Mouse (Mus musculus): ENCODE measurements around the gene Rnase4. TPM values are rescaled to one million over a fixed set of nuclear protein-coding genes. Genes with fewer than 3 reads are reported as not detected.

Gene Rnase4
- 0.03 TPM in 1 of 2 replicates, not detected in the other for polyA plus RNA-seq (2012)

GRCm38 (mm10) chr14:51090921-51091900 lies at the start of gene Rnase4, which contains the start of gene Ang:
Gene Rnase4 (plus strand): TSS chr14:51091077.
Gene Ang (plus strand): TSS chr14:51091150.
- Histone ChIP-seq H3K4me3 (replicated peaks) (peak within 1 kb of the TSS; percentile 80), H3K27me3 (ENCODE audit: control insufficient read depth) (peaks cover 14% of the 10 kb centered on the region), H3K4me1 (ENCODE audit: control insufficient read depth) (peaks cover 46% of the 10 kb centered on the region)

GRCm38 (mm10) chr14:51041769-51042168 lies 49.1 kb upstream of the Rnase4 start, which contains the start of gene Rnase9:
Gene Rnase9 (minus strand): TSS chr14:51041869.
- H3K27me3 ChIP-seq (ENCODE audit: control insufficient read depth), result no peaks in the 10 kb centered on the region
- H3K4me3 ChIP-seq (replicated peaks), result no peak within 1 kb of the TSS
- no peaks in the 10 kb centered on the region for H3K36me3 ChIP-seq (ENCODE audit: control insufficient read depth)
- no peaks in the 10 kb centered on the region for H3K9me3 ChIP-seq (ENCODE audit: control insufficient read depth, low read length)
- TF ChIP-seq TAL1 (IDR thresholded peaks at IDR 0.05; ENCODE audit: low read length) (no peak), GATA1 (IDR thresholded peaks at IDR 0.05; ENCODE audit: low read length) (no peak)
- H3K4me1 ChIP-seq (ENCODE audit: control insufficient read depth), result no peaks in the 10 kb centered on the region

More at GRCm38 (mm10) chr14:51090921-51091900, at the start of gene Rnase4, which contains the start of gene Ang:
- Histone ChIP-seq H3K36me3 (ENCODE audit: control insufficient read depth) (no peaks in the 10 kb centered on the region), H3K9me3 (ENCODE audit: control insufficient read depth, low read length) (no peaks in the 10 kb centered on the region)
- TF ChIP-seq GATA1 (IDR thresholded peaks at IDR 0.05; ENCODE audit: low read length), result no peak
- TF ChIP-seq TAL1 (IDR thresholded peaks at IDR 0.05; ENCODE audit: low read length), result no peak

DNA sequence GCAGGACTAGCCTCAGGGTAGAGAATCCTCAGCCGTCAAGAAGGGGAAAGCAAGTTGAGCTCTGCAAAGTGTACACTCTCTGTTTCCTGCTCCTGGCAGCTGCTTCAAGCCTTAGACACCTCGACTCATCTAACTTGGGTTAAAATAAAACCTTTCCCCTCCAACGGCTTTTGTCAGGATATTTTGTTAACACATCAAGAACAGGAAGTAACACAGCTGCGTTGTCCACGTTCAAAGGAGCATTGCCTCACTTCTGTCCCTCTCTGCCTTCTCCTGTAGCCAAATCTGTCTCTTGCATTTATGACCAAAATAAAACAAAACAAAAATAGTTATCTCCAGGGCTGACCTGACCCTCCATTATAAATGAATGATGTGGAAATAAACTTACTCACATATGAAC lies 43.0 kb upstream of the Rnase4 start:
- Histone ChIP-seq H3K9me3 (ENCODE audit: control insufficient read depth, low read length) (no peaks in the 10 kb centered on the region), H3K27me3 (ENCODE audit: control insufficient read depth) (no peaks in the 10 kb centered on the region), H3K36me3 (ENCODE audit: control insufficient read depth) (no peaks in the 10 kb centered on the region), H3K4me1 (ENCODE audit: control insufficient read depth) (no peaks in the 10 kb centered on the region), H3K4me3 (replicated peaks) (no peak overlapping the region)
- TF ChIP-seq TAL1 (IDR thresholded peaks at IDR 0.05; ENCODE audit: low read length) (no peak), GATA1 (IDR thresholded peaks at IDR 0.05; ENCODE audit: low read length) (no peak)

DNA sequence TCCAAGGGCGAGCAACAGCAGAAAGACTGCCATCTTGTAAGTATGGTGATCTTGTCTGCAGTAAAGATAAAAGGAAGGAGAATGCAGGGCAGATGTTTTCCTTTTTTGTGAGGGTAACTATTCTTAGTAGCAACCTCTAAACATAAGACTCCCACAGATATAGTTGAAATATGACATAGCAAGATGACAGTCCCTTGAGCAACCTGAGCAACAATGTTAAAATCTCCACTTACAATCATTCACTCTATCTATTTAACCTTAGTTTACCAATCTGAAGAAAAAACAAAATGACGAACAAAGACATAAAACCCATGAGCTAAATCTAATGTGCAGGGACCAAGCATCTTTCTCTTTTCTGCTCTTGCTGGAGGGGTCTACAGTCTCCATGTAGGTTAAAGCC lies 40.8 kb upstream of the Rnase4 start, which contains the start of gene Rnase11:
TSS of gene Rnase11 (minus strand) at position 101 of the 400 bp plus-strand sequence.
- Histone ChIP-seq H3K4me1 (ENCODE audit: control insufficient read depth) (no peaks in the 10 kb centered on the region), H3K27me3 (ENCODE audit: control insufficient read depth) (no peaks in the 10 kb centered on the region), H3K4me3 (replicated peaks) (no peak within 1 kb of the TSS), H3K9me3 (ENCODE audit: control insufficient read depth, low read length) (no peaks in the 10 kb centered on the region), H3K36me3 (ENCODE audit: control insufficient read depth) (no peaks in the 10 kb centered on the region)
- TF ChIP-seq GATA1 (IDR thresholded peaks at IDR 0.05; ENCODE audit: low read length) (no peak), TAL1 (IDR thresholded peaks at IDR 0.05; ENCODE audit: low read length) (no peak)

GRCm38 (mm10) chr14:51051941-51052340 lies 38.9 kb upstream of the Rnase4 start:
- Histone ChIP-seq H3K4me1 (ENCODE audit: control insufficient read depth) (no peaks in the 10 kb centered on the region), H3K9me3 (ENCODE audit: control insufficient read depth, low read length) (no peaks in the 10 kb centered on the region), H3K4me3 (replicated peaks) (no peak overlapping the region), H3K27me3 (ENCODE audit: control insufficient read depth) (no peaks in the 10 kb centered on the region), H3K36me3 (ENCODE audit: control insufficient read depth) (no peaks in the 10 kb centered on the region)
- no peak for TF ChIP-seq TAL1 (IDR thresholded peaks at IDR 0.05; ENCODE audit: low read length)

- no peak overlapping the region for H3K4me3 ChIP-seq (replicated peaks)
- TF ChIP-seq TAL1 (IDR thresholded peaks at IDR 0.05; ENCODE audit: low read length) (no peak), GATA1 (IDR thresholded peaks at IDR 0.05; ENCODE audit: low read length) (no peak)
- H3K4me1 ChIP-seq (ENCODE audit: control insufficient read depth), result peaks cover 3% of the 10 kb centered on the region
- no peaks in the 10 kb centered on the region for H3K9me3 ChIP-seq (ENCODE audit: control insufficient read depth, low read length)
- no peaks in the 10 kb centered on the region for H3K36me3 ChIP-seq (ENCODE audit: control insufficient read depth)
- no peaks in the 10 kb centered on the region for H3K27me3 ChIP-seq (ENCODE audit: control insufficient read depth)
These were observed 37.7 kb upstream of the Rnase4 start for GRCm38 (mm10) chr14:51053176-51053575.

DNA sequence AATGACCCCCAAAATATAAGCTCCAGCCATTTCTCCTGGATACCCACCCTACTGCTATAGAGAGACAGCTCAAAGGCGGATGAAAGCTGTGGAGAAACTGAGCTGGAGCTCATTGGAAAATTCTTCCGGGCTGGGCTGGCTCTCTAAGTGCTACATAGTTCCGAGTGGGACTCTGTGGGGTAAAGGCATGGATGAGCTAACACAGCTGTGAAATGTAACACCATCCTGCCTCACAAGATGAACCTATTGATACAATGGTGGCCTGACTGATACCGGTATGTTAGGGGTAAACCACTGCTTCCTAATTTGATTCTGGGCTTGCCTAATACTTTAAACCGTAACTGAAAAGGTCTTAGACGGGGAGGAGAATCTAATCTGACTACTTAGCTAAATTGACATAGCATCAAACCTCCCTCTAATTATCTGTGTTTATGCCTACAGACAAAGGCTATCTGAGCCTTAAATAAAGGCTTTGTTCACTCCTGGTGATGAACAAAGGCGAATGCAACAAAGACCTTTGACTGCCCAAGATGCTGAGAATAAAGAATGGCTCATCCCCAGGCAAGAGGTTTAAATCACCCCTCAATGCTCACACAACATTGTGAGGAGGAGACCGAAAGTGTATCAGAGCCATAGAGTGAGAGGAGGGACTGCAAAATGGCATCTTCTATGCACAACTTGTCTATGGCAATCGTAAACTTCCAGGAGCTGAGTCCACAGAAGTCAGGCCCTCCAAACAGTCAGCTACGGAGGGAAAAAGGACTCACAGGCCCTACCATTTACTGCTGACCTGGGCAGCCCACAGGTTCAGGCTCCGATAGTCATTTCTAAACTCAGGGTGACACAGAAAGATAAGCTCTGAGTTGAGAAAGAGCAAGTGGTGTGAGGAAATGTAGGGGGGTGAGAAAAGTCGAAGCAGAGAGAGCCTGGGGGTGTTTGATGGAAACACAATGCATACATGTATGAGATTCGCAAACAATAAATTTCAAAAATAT lies 36.3 kb upstream of the Rnase4 start:
- H3K27me3 ChIP-seq (ENCODE audit: control insufficient read depth), result no peaks in the 10 kb centered on the region
- no peaks in the 10 kb centered on the region for H3K9me3 ChIP-seq (ENCODE audit: control insufficient read depth, low read length)
- TF ChIP-seq GATA1 (IDR thresholded peaks at IDR 0.05; ENCODE audit: low read length), result no peak
- TF ChIP-seq TAL1 (IDR thresholded peaks at IDR 0.05; ENCODE audit: low read length), result no peak
- H3K4me3 ChIP-seq (replicated peaks), result no peak overlapping the region
- H3K4me1 ChIP-seq (ENCODE audit: control insufficient read depth), result peaks cover 3% of the 10 kb centered on the region
- H3K36me3 ChIP-seq (ENCODE audit: control insufficient read depth), result no peaks in the 10 kb centered on the region

- no peaks in the 10 kb centered on the region for H3K27me3 ChIP-seq (ENCODE audit: control insufficient read depth)
- peaks cover 6% of the 10 kb centered on the region for H3K4me1 ChIP-seq (ENCODE audit: control insufficient read depth)
- no peak within 1 kb of the TSS for H3K4me3 ChIP-seq (replicated peaks)
- no peaks in the 10 kb centered on the region for H3K9me3 ChIP-seq (ENCODE audit: control insufficient read depth, low read length)
- no peak for TF ChIP-seq TAL1 (IDR thresholded peaks at IDR 0.05; ENCODE audit: low read length)
- no peak for TF ChIP-seq GATA1 (IDR thresholded peaks at IDR 0.05; ENCODE audit: low read length)
- no peaks in the 10 kb centered on the region for H3K36me3 ChIP-seq (ENCODE audit: control insufficient read depth)
These were observed 33.5 kb upstream of the Rnase4 start, which contains the start of gene Rnase12 for GRCm38 (mm10) chr14:51057401-51057831. Gene Rnase12 (minus strand): TSS chr14:51057661.

Measured in erythroblast, embryonic 14.5 days (primary cell).